Mouse (Mus musculus) gastrocnemius, adult 18-20 months (tissue): ENCODE measurements around the gene Slc45a2. TPM values are rescaled to one million over a fixed set of nuclear protein-coding genes. Genes with fewer than 3 reads are reported as not detected.

Experiments
- DNase-seq: peaks from one replicate; pipeline ENCODE4 v3.0.0; 2021; ENCODE audit warnings: low spot score
- total RNA-seq, 2 experiments: library from RNA; stranded (reverse); gene quantifications; 2 replicates each; pipeline ENCODE4 v1.2.3; 2021

The Slc45a2 gene
- total RNA-seq, 2 experiments from 2014 or later: 0.11 TPM; not detected in 1

DNA sequence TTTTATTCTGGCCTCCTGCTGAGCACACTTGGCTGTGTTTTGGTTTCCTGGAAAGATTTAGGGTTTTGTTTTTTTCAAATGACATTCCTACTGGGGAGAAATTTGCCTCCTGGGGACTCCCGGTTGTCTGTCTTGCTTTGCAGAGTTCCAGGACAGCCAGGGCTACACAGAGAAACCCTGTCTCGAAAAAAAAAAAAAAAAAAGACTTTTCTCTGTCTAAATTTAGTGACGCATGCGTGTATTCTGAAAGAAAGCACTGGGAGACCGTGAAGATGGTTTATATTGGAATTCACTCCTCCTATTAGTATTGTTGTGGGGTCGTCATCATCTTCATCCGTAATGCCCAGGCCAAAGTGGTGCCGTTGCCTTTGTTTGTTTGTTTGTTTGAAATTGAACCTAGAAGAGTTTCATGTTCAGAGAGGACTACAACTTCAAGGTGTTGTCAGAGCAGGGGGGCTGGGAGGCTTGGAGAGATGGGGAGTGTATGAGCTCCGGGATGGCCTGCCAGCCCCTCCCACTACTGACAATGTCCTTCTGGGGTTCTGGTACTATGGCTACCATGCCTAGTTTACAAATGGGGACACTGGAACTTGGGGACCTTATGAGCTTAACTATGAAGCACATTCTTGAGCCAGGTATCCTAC lies 65.1 kb downstream of the Slc45a2 start:
- no peak for DNase-seq

GRCm38 (mm10) chr15:11066299-11066698 lies 65.8 kb downstream of the Slc45a2 start:
- DNase-seq: no peak

GRCm38 (mm10) chr15:11067891-11068290 lies 67.4 kb downstream of the Slc45a2 start:
- no peak for DNase-seq

DNA sequence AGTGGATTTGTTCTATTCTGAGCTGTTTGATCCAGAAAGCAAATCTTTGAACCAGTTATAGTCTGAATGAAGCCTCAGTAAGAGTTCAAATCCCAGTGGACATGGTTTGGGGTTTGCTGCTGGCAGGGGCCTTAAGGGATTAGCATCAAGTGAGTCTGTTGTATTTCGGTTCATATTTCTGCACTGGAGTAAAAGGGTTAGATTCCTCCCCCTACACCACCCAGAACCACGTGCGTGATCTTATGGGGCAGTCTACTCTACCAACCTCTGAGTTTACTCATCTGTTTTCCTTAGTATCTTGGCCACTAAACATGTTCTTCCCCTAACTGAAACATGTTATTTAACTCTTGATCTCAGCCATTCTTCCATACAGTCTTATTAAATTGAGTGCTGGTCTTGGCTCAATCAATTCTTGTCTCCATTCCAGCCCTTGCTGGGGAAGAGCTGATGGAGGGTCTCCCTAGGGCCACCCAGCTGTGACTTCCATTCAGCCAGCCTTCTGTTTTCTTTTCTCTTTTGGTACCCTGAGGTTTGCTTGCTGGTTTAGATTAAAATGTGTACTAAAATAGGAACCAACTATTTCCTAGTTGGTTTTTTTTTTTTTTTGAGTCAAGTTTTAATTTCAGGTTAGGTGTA lies 75.3 kb downstream of the Slc45a2 start:
- DNase-seq: no peak

Other genes with a start within 250 kb of the Slc45a2 start
- under 1 TPM; 0.71 to 0.74 TPM for gene C1qtnf3, start 48.4 kb upstream of the Slc45a2 start, total RNA-seq
- gene Amacr, start 19.0 kb upstream of the Slc45a2 start, total RNA-seq: 10 to 100 TPM; 16.7 to 17.0 TPM
- not detected for gene Rxfp3, start 37.3 kb downstream of the Slc45a2 start, total RNA-seq
- 1 to 10 TPM; 1.4 to 1.9 TPM for gene Adamts12, start 64.1 kb downstream of the Slc45a2 start, total RNA-seq